Mouse (Mus musculus) limb, embryonic 14.5 days (tissue): ENCODE data around the gene Scarb2. TPM values are rescaled to one million over a fixed set of nuclear protein-coding genes. Genes with fewer than 3 reads are reported as not detected.
"Not testable (repeated sequence)": the region's sequence is repeated elsewhere in the genome, so short reads cannot be mapped to it uniquely, and the experiment has no call there.

ENCODE experiments used
- ATAC-seq: fragments of 200-750 bp; cut with Nextera tagmentation; 2 replicates; pipeline ENCODE4 v1.8.0; 2017; ENCODE audit warnings: low read depth, moderate number of reproducible peaks, moderate TSS enrichment; ENCODE audit not compliant: low FRiP score
- DNase-seq: peaks from one replicate; pipeline ENCODE4 v3.0.0-alpha.2; 2015; ENCODE audit warnings: low spot score
- H3K27ac ChIP-seq: fragments of 300-500 bp; sonication (generic); replicated peaks from 2 replicates; pipeline ENCODE4 v1.5.1; 2014; ENCODE audit warnings: low read depth, mild to moderate bottlenecking, low read length, moderate library complexity, mixed read lengths
- H3K27me3 ChIP-seq: fragments of 300-500 bp; sonication (generic); 2 replicates; pipeline ENCODE4 v1.6.1; 2014; ENCODE audit warnings: low read length, mixed read lengths; ENCODE audit not compliant: control insufficient read depth, insufficient read depth
- H3K36me3 ChIP-seq: fragments of 300-500 bp; sonication (generic); 2 replicates; pipeline ENCODE4 v1.6.1; 2014; ENCODE audit warnings: mild to moderate bottlenecking, low read length, moderate library complexity, mixed read lengths; ENCODE audit not compliant: control insufficient read depth, insufficient read depth
- H3K4me1 ChIP-seq: fragments of 300-500 bp; sonication (generic); 2 replicates; pipeline ENCODE4 v1.6.1; 2014; ENCODE audit warnings: antibody characterized with exemption, low read length, mixed read lengths; ENCODE audit not compliant: control insufficient read depth, insufficient read depth
- H3K4me2 ChIP-seq: fragments of 300-500 bp; sonication (generic); replicated peaks from 2 replicates; pipeline ENCODE4 v1.6.1; 2014; ENCODE audit warnings: low read depth, mild to moderate bottlenecking, low read length, moderate library complexity; ENCODE audit not compliant: severe bottlenecking
- H3K4me3 ChIP-seq: fragments of 300-500 bp; sonication (generic); replicated peaks from 2 replicates; pipeline ENCODE4 v1.5.1; 2014; ENCODE audit warnings: low read length
- H3K9ac ChIP-seq: fragments of 300-500 bp; sonication (generic); 2 replicates; pipeline ENCODE4 v1.6.1; 2014; ENCODE audit warnings: mild to moderate bottlenecking, low read depth, low read length, moderate library complexity; ENCODE audit not compliant: severe bottlenecking
- H3K9me3 ChIP-seq: fragments of 300-500 bp; sonication (generic); 2 replicates; pipeline ENCODE4 v1.6.1; 2016; ENCODE audit warnings: low read length; ENCODE audit not compliant: control insufficient read depth
- POLR2A ChIP-seq: fragments of 200-500 bp; IDR thresholded peaks from 2 replicates; pipeline ENCODE4 v1.8.0; 2012; ENCODE audit warnings: inconsistent platforms, mild to moderate bottlenecking, moderate library complexity, borderline replicate concordance; ENCODE audit not compliant: insufficient read depth, insufficient read length; ENCODE audit errors: extremely low read depth
- WGBS: fragments of 180-500 bp; shearing (Covaris S2); extraction: QIAGEN DNeasy Blood & Tissue Kit; methylation state at CpG from one replicate; pipeline ENCODE4 v1.1.7; 2014; 5-methylcytosine and 5-hydroxymethylcytosine counted together
- polyA plus RNA-seq, 2 experiments: library from polyadenylated mRNA; depleted of rRNA in 1 of 2; stranded (reverse) in 1 of 2; unstranded in 1 of 2; fragments of >200 nt; fragmentation: Nextera tagmentation in 1 of 2; extraction: Ambion mirVana in 1 of 2; gene quantifications; 2 replicates each; pipeline versions ENCODE4 v1.2.1 to v1.2.3; 2012 to 2014

The Scarb2 gene
- polyA plus RNA-seq, 2 experiments, result 10.7 to 29.1 TPM

- Histone ChIP-seq H3K27ac (no peak overlapping the region), H3K4me3 (no peak overlapping the region), H3K9ac (no peak overlapping the region), H3K36me3 (no peaks in the 10 kb centered on the region), H3K9me3 (no peaks in the 10 kb centered on the region), H3K4me1 (no peaks in the 10 kb centered on the region), H3K27me3 (no peaks in the 10 kb centered on the region), H3K4me2 (no peak overlapping the region)
- ATAC-seq, result no peak
- DNase-seq, result no peak
- 82% methylated on average over 2 of the region's 2 CpGs for WGBS
- no peak for TF ChIP-seq POLR2A
Measured at GRCm38 (mm10) chr5:92552611-92553010, 46.0 kb upstream of the Scarb2 start.

GRCm38 (mm10) chr5:92539698-92540097 lies 33.1 kb upstream of the Scarb2 start:
- no peaks in the 10 kb centered on the region for H3K36me3 ChIP-seq
- DNase-seq (no peak), ATAC-seq (no peak)
- H3K9me3 ChIP-seq, result no peaks in the 10 kb centered on the region
- no peak for TF ChIP-seq POLR2A
- no peak overlapping the region for H3K4me2 ChIP-seq
- 81% methylated on average over 4 of the region's 4 CpGs for WGBS
- no peak overlapping the region for H3K27ac ChIP-seq
- H3K4me3 ChIP-seq, result no peak overlapping the region
- no peaks in the 10 kb centered on the region for H3K4me1 ChIP-seq
- no peaks in the 10 kb centered on the region for H3K27me3 ChIP-seq
- H3K9ac ChIP-seq, result no peak overlapping the region

- no peaks in the 10 kb centered on the region for H3K9me3 ChIP-seq
- H3K4me2 ChIP-seq, result no peak overlapping the region
- no peak overlapping the region for H3K9ac ChIP-seq
- ATAC-seq (no peak), DNase-seq (no peak)
- no peaks in the 10 kb centered on the region for H3K27me3 ChIP-seq
- no peaks in the 10 kb centered on the region for H3K36me3 ChIP-seq
- 70% methylated on average over 6 of the region's 6 CpGs for WGBS
- no peaks in the 10 kb centered on the region for H3K4me1 ChIP-seq
- no peak overlapping the region for H3K4me3 ChIP-seq
- TF ChIP-seq POLR2A, result no peak
- H3K27ac ChIP-seq, result no peak overlapping the region
Measured at GRCm38 (mm10) chr5:92524821-92525258, 18.2 kb upstream of the Scarb2 start.

- not testable (repeated sequence) for H3K9me3 ChIP-seq, H3K27ac ChIP-seq, H3K4me3 ChIP-seq, DNase-seq, ATAC-seq, H3K27me3 ChIP-seq, H3K4me1 ChIP-seq, H3K9ac ChIP-seq, H3K36me3 ChIP-seq, H3K4me2 ChIP-seq
- 68% methylated on average over 2 of the region's 2 CpGs for WGBS
Measured at GRCm38 (mm10) chr5:92521131-92521530, 14.5 kb upstream of the Scarb2 start.

GRCm38 (mm10) chr5:92512066-92512465 lies 5.4 kb upstream of the Scarb2 start:
- Histone ChIP-seq H3K9ac (no peak overlapping the region), H3K36me3 (no peaks in the 10 kb centered on the region), H3K27me3 (no peaks in the 10 kb centered on the region), H3K27ac (no peak overlapping the region), H3K4me2 (no peak overlapping the region), H3K9me3 (no peaks in the 10 kb centered on the region), H3K4me3 (no peak overlapping the region), H3K4me1 (no peaks in the 10 kb centered on the region)
- no peak for ATAC-seq
- TF ChIP-seq POLR2A, result no peak
- DNase-seq, result no peak
- WGBS, result 88% methylated on average over 5 of the region's 5 CpGs

GRCm38 (mm10) chr5:92511256-92511655 lies 4.6 kb upstream of the Scarb2 start:
- H3K27ac ChIP-seq, result no peak overlapping the region
- no peaks in the 10 kb centered on the region for H3K27me3 ChIP-seq
- H3K4me3 ChIP-seq, result no peak overlapping the region
- H3K36me3 ChIP-seq, result no peaks in the 10 kb centered on the region
- DNase-seq (no peak), ATAC-seq (no peak)
- H3K9ac ChIP-seq, result no peak overlapping the region
- no peak overlapping the region for H3K4me2 ChIP-seq
- H3K4me1 ChIP-seq, result peaks cover 3% of the 10 kb centered on the region
- H3K9me3 ChIP-seq, result no peaks in the 10 kb centered on the region
- TF ChIP-seq POLR2A, result no peak
